Mouse (Mus musculus): ENCODE measurements around the gene 2310046K23Rik. TPM values are rescaled to one million over a fixed set of nuclear protein-coding genes. Genes with fewer than 3 reads are reported as not detected.
A peak's percentile ranks its signal among the peaks of the same experiment; 100 is the strongest.
"Not testable (repeated sequence)": the region's sequence is repeated elsewhere in the genome, so short reads cannot be mapped to it uniquely, and the experiment has no call there.

2310046K23Rik gene
- polyA plus RNA-seq, 1 experiment from 2014 or later: not detected

DNA sequence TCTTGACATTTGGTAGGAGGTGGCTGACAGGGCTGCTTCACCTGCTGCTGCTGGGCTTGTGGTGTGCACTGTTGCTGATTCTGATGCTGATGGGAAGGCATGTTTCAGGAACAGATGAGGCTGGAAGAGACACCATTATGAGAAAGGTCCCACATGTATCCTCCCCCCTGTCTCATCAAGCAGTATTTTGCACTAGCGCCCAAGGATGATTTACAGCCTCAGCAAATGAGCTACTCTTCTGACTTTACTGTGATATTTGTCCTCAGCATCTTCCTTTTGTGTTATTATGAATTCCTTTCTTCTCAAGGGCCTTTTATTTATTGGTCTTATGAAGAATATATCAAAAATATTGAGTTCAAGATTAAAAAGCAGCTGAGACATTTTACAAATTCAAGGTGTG lies 33.9 kb downstream of the 2310046K23Rik start, which contains the start of gene Sprr4:
Gene Sprr4 (minus strand): TSS at position 101 of the 400 bp plus-strand sequence.
- H3K27me3 ChIP-seq (replicated peaks): no peaks in the 10 kb centered on the region
- no peak within 1 kb of the TSS for H3K4me2 ChIP-seq
- WGBS: 80% methylated on average over 1 of the region's 1 CpGs
- no peak within 1 kb of the TSS for H3K9ac ChIP-seq
- H3K36me3 ChIP-seq: no peaks in the 10 kb centered on the region
- no peaks in the 10 kb centered on the region for H3K4me1 ChIP-seq
- H3K4me3 ChIP-seq (replicated peaks): no peak within 1 kb of the TSS
- ATAC-seq (ENCODE audit: insufficient read depth, low FRiP score, low read depth): no peak
- no peaks in the 10 kb centered on the region for H3K9me3 ChIP-seq
- no peak within 1 kb of the TSS for H3K27ac ChIP-seq

DNA sequence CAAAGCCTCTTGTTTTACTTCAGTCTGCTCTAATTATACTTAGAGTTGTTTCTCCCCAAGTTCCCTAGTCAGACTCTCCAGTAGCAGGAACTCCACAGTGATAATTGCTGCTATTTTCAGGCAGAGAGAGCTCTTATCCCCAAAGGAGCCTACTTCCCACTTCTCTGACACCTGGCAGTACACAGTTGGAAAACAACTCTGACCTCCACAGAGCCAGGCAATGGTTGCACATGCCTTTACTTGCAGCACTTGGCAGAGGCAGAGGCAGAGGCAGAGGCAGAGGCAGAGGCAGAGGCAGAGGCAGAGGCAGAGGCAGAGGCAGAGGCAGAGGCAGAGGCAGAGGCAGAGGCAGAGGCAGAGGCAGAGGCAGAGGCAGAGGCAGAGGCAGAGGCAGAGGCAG lies 44.0 kb downstream of the 2310046K23Rik start:
- not testable (repeated sequence) for H3K4me2 ChIP-seq; H3K9me3 ChIP-seq; H3K9ac ChIP-seq; ATAC-seq (ENCODE audit: insufficient read depth, low FRiP score, low read depth); H3K4me1 ChIP-seq; H3K27me3 ChIP-seq (replicated peaks); H3K4me3 ChIP-seq (replicated peaks); H3K27ac ChIP-seq; H3K36me3 ChIP-seq

DNA sequence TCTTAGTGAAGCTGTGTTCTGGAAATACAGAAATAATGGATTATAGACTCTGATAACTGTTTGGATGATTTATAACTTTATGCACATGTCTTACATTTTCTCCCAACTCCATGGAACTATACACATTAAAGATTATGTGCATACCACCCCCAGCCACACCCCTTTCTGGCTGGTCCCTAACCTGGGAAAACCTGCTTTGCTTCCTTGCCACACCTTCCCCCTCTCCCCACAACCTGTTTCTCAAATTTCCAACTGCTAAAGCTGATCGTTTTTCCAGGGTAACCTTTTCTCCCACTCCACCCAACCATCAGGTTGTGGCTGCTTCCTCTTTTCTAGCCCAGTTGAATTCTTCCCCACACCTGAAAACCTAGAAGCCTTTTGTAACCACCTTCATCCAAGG lies 48.0 kb downstream of the 2310046K23Rik start:
- H3K4me1 ChIP-seq: no peaks in the 10 kb centered on the region
- 45% methylated on average over 1 of the region's 1 CpGs for WGBS
- ATAC-seq (ENCODE audit: insufficient read depth, low FRiP score, low read depth): peak; percentile 89
- H3K27ac ChIP-seq: peak overlapping the region; percentile 71; the same call in 1 of the 2 replicates
- H3K4me3 ChIP-seq (replicated peaks): no peak overlapping the region
- no peaks in the 10 kb centered on the region for H3K9me3 ChIP-seq
- H3K27me3 ChIP-seq (replicated peaks): no peaks in the 10 kb centered on the region
- no peaks in the 10 kb centered on the region for H3K36me3 ChIP-seq
- H3K9ac ChIP-seq: no peak overlapping the region
- no peak overlapping the region for H3K4me2 ChIP-seq

DNA sequence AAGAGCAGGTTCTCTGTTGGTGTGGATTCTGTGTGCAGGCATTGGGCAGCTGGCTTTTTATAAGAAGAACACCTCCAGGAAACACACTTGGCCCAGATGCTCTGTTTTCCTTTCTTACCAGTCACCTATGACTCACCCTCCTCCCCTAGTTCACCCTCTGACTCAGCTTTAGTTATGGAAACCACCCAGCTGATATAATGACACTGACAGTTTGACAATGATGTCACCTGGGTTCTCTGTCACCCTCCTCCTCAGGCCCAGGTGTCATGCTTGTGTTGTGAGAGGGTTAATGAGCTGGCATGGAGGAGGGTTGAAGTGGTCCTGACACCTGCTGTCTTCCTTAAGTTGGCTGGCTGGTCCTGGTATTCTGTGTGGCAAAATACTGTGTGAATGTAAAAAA lies 48.4 kb downstream of the 2310046K23Rik start, which contains the start of gene Sprr1a:
Gene Sprr1a (minus strand): TSS at position 33 of the 400 bp plus-strand sequence.
- peak; percentile 80 for ATAC-seq (ENCODE audit: insufficient read depth, low FRiP score, low read depth)
- Histone ChIP-seq H3K4me2 (no peak within 1 kb of the TSS), H3K9ac (no peak within 1 kb of the TSS), H3K27me3 (replicated peaks) (no peaks in the 10 kb centered on the region), H3K27ac (peak within 1 kb of the TSS; percentile 71; the same call in 1 of the 2 replicates), H3K36me3 (no peaks in the 10 kb centered on the region), H3K4me3 (replicated peaks) (no peak within 1 kb of the TSS), H3K9me3 (no peaks in the 10 kb centered on the region), H3K4me1 (no peaks in the 10 kb centered on the region)

Other genes with a start within 250 kb of the 2310046K23Rik start
- 44.5 and 82.4 TPM in 2 replicates for gene Sprr2a3, start 249.1 kb downstream of the 2310046K23Rik start, polyA plus RNA-seq (2015; fragmentation: Nextera tagmentation; extraction: Ambion mirVana)
- 0.23 TPM in 1 of 2 replicates, not detected in the other for gene Sprr2b, start 217.9 kb downstream of the 2310046K23Rik start, polyA plus RNA-seq (2015; fragmentation: Nextera tagmentation; extraction: Ambion mirVana)
- 0.68 TPM in 1 of 2 replicates, not detected in the other for gene Sprr2d, start 195.4 kb downstream of the 2310046K23Rik start, polyA plus RNA-seq (2015; fragmentation: Nextera tagmentation; extraction: Ambion mirVana)
- gene Sprr2e, start 182.4 kb downstream of the 2310046K23Rik start, polyA plus RNA-seq (2015; fragmentation: Nextera tagmentation; extraction: Ambion mirVana): not detected in 2 replicates
- gene Sprr2f, start 169.3 kb downstream of the 2310046K23Rik start, polyA plus RNA-seq (2015; fragmentation: Nextera tagmentation; extraction: Ambion mirVana): not detected in 2 replicates
- 0.21 TPM in 1 of 2 replicates, not detected in the other for gene Sprr2h, start 148.8 kb downstream of the 2310046K23Rik start, polyA plus RNA-seq (2015; fragmentation: Nextera tagmentation; extraction: Ambion mirVana)
- 0.60 TPM in 1 of 2 replicates, not detected in the other for gene Sprr2i, start 126.5 kb downstream of the 2310046K23Rik start, polyA plus RNA-seq (2015; fragmentation: Nextera tagmentation; extraction: Ambion mirVana)
- 1.2 TPM in 1 of 2 replicates, not detected in the other for gene Sprr2j-ps, start 116.4 kb downstream of the 2310046K23Rik start, polyA plus RNA-seq (2015; fragmentation: Nextera tagmentation; extraction: Ambion mirVana)
- 7.3 and 25.4 TPM in 2 replicates for gene Gm9774, start 105.1 kb downstream of the 2310046K23Rik start, polyA plus RNA-seq (2015; fragmentation: Nextera tagmentation; extraction: Ambion mirVana)
- 0.73 TPM in 1 of 2 replicates, not detected in the other for gene Sprr2k, start 101.9 kb downstream of the 2310046K23Rik start, polyA plus RNA-seq (2015; fragmentation: Nextera tagmentation; extraction: Ambion mirVana)
- gene Sprr1b, start 95.7 kb downstream of the 2310046K23Rik start, polyA plus RNA-seq (2015; fragmentation: Nextera tagmentation; extraction: Ambion mirVana): 1.6 TPM in 1 of 2 replicates, not detected in the other
- gene Sprr3, start 75.8 kb downstream of the 2310046K23Rik start, polyA plus RNA-seq (2015; fragmentation: Nextera tagmentation; extraction: Ambion mirVana): 30.3 and 125 TPM in 2 replicates
- gene Sprr1a, start 48.6 kb downstream of the 2310046K23Rik start, polyA plus RNA-seq (2015; fragmentation: Nextera tagmentation; extraction: Ambion mirVana): 69.5 and 186 TPM in 2 replicates
- not detected in 2 replicates for gene Sprr4, start 34.0 kb downstream of the 2310046K23Rik start, polyA plus RNA-seq (2015; fragmentation: Nextera tagmentation; extraction: Ambion mirVana)
- 0.41 and 1.2 TPM in 2 replicates for gene Ivl, start 39.2 kb upstream of the 2310046K23Rik start, polyA plus RNA-seq (2015; fragmentation: Nextera tagmentation; extraction: Ambion mirVana)
- 0.67 TPM in 1 of 2 replicates, not detected in the other for gene Smcp, start 54.5 kb upstream of the 2310046K23Rik start, polyA plus RNA-seq (2015; fragmentation: Nextera tagmentation; extraction: Ambion mirVana)
- not detected in 2 replicates for gene 2210017I01Rik, start 73.0 kb upstream of the 2310046K23Rik start, polyA plus RNA-seq (2015; fragmentation: Nextera tagmentation; extraction: Ambion mirVana)
- not detected in 2 replicates for gene Lce6a, start 87.1 kb upstream of the 2310046K23Rik start, polyA plus RNA-seq (2015; fragmentation: Nextera tagmentation; extraction: Ambion mirVana)
- gene Lce1a1, start 113.8 kb upstream of the 2310046K23Rik start, polyA plus RNA-seq (2015; fragmentation: Nextera tagmentation; extraction: Ambion mirVana): not detected in 2 replicates
- gene Lce1b, start 122.4 kb upstream of the 2310046K23Rik start, polyA plus RNA-seq (2015; fragmentation: Nextera tagmentation; extraction: Ambion mirVana): not detected in 2 replicates
- not detected in 2 replicates for gene Lce1a2, start 135.8 kb upstream of the 2310046K23Rik start, polyA plus RNA-seq (2015; fragmentation: Nextera tagmentation; extraction: Ambion mirVana)
- not detected in 2 replicates for gene Lce1c, start 144.7 kb upstream of the 2310046K23Rik start, polyA plus RNA-seq (2015; fragmentation: Nextera tagmentation; extraction: Ambion mirVana)
- not detected in 2 replicates for gene Lce1d, start 152.7 kb upstream of the 2310046K23Rik start, polyA plus RNA-seq (2015; fragmentation: Nextera tagmentation; extraction: Ambion mirVana)
- not detected in 2 replicates for gene Lce1e, start 174.6 kb upstream of the 2310046K23Rik start, polyA plus RNA-seq (2015; fragmentation: Nextera tagmentation; extraction: Ambion mirVana)
- not detected in 2 replicates for gene Lce1f, start 185.8 kb upstream of the 2310046K23Rik start, polyA plus RNA-seq (2015; fragmentation: Nextera tagmentation; extraction: Ambion mirVana)
- gene Gm38119, start 204.6 kb upstream of the 2310046K23Rik start, polyA plus RNA-seq (2015; fragmentation: Nextera tagmentation; extraction: Ambion mirVana): not detected in 2 replicates
- not detected in 2 replicates for gene Lce1g, start 217.8 kb upstream of the 2310046K23Rik start, polyA plus RNA-seq (2015; fragmentation: Nextera tagmentation; extraction: Ambion mirVana)
- not detected in 2 replicates for gene Lce1h, start 230.6 kb upstream of the 2310046K23Rik start, polyA plus RNA-seq (2015; fragmentation: Nextera tagmentation; extraction: Ambion mirVana)
- not detected in 2 replicates for gene Lce1i, start 244.4 kb upstream of the 2310046K23Rik start, polyA plus RNA-seq (2015; fragmentation: Nextera tagmentation; extraction: Ambion mirVana)

Data from stomach, embryonic 15.5 days (tissue).